Mouse (Mus musculus) spleen, adult 2 months (tissue): ENCODE results near the gene Krt80. TPM values are rescaled to one million over a fixed set of nuclear protein-coding genes. Genes with fewer than 3 reads are reported as not detected.

Experiments
- DNase-seq, 2 experiments: peaks; one replicate each; pipeline versions ENCODE4 v3.0.0 to v3.0.0-alpha.2; 2012 to 2021; ENCODE audit warnings: low spot score in 2 of 2, low read depth in 1 of 2
- H3K27ac ChIP-seq: fragments of 200-500 bp; 2 replicates; pipeline ENCODE4 v1.5.1; 2012; ENCODE audit warnings: low read length, inconsistent platforms; ENCODE audit not compliant: insufficient read depth
- H3K27me3 ChIP-seq: fragments of 200-500 bp; 2 replicates; pipeline ENCODE4 v1.6.1; 2012; ENCODE audit warnings: mild to moderate bottlenecking, moderate library complexity, low read length, inconsistent platforms; ENCODE audit not compliant: control insufficient read depth, insufficient read depth
- H3K36me3 ChIP-seq: fragments of 200-500 bp; 2 replicates; pipeline ENCODE4 v1.6.1; 2012; ENCODE audit warnings: mild to moderate bottlenecking, low read length, inconsistent platforms; ENCODE audit not compliant: control insufficient read depth, insufficient read depth
- H3K4me1 ChIP-seq: fragments of 200-500 bp; 2 replicates; pipeline ENCODE4 v1.6.1; 2011; ENCODE audit warnings: inconsistent platforms; ENCODE audit not compliant: control insufficient read depth, insufficient read depth, insufficient read length
- H3K4me3 ChIP-seq: fragments of 200-500 bp; 2 replicates; pipeline ENCODE4 v1.5.1; 2011; ENCODE audit warnings: mild to moderate bottlenecking, inconsistent platforms; ENCODE audit not compliant: insufficient read depth, insufficient read length; ENCODE audit errors: extremely low read depth
- CTCF ChIP-seq: fragments of 200-500 bp; IDR thresholded peaks from 2 replicates; pipeline ENCODE4 v1.5.1; 2011; ENCODE audit warnings: mild to moderate bottlenecking, inconsistent platforms; ENCODE audit not compliant: insufficient read depth, insufficient read length, insufficient replicate concordance; ENCODE audit errors: extremely low read depth
- POLR2A ChIP-seq: fragments of 200-500 bp; IDR thresholded peaks from 2 replicates; pipeline ENCODE4 v1.6.1; 2011; ENCODE audit warnings: low read depth, low read length, inconsistent platforms
- WGBS: fragments of 180-500 bp; shearing (Covaris S2); methylation state at CpG from one replicate; pipeline ENCODE4 v1.1.7; 2018; 5-methylcytosine and 5-hydroxymethylcytosine counted together
- polyA plus RNA-seq: library from polyadenylated mRNA; depleted of rRNA; stranded (reverse); fragments of >200 nt; gene quantifications from 2 replicates; pipeline ENCODE4 v1.2.3, GENCODE M21; 2012

Gene Krt80
- polyA plus RNA-seq, 1 experiment: 9.9 TPM

GRCm38 (mm10) chr15:101398269-101398668, 28.3 kb upstream of the Krt80 start:
- H3K27me3 ChIP-seq: no peaks in the 10 kb centered on the region
- H3K4me1 ChIP-seq: no peaks in the 10 kb centered on the region
- WGBS: 77% methylated on average over 8 of the region's 8 CpGs
- H3K4me3 ChIP-seq: no peak overlapping the region
- DNase-seq: no peak
- no peaks in the 10 kb centered on the region for H3K36me3 ChIP-seq
- H3K27ac ChIP-seq: no peak overlapping the region
- TF ChIP-seq POLR2A (no peak), CTCF (no peak)

GRCm38 (mm10) chr15:101397683-101398082, 27.7 kb upstream of the Krt80 start:
- WGBS: 90% methylated on average over 2 of the region's 2 CpGs
- Histone ChIP-seq H3K27me3 (no peaks in the 10 kb centered on the region), H3K4me1 (no peaks in the 10 kb centered on the region), H3K36me3 (no peaks in the 10 kb centered on the region), H3K27ac (no peak overlapping the region), H3K4me3 (no peak overlapping the region)
- no peak for DNase-seq
- TF ChIP-seq POLR2A (no peak), CTCF (no peak)

- no peak for TF ChIP-seq POLR2A
- TF ChIP-seq CTCF: no peak
- H3K27me3 ChIP-seq: no peaks in the 10 kb centered on the region
- DNase-seq: no peak
- H3K36me3 ChIP-seq: no peaks in the 10 kb centered on the region
- H3K27ac ChIP-seq: no peak overlapping the region
- H3K4me3 ChIP-seq: no peak overlapping the region
- WGBS: 87% methylated on average over 3 of the region's 3 CpGs
- H3K4me1 ChIP-seq: no peaks in the 10 kb centered on the region
Measured at GRCm38 (mm10) chr15:101396921-101397320, 27.0 kb upstream of the Krt80 start.

GRCm38 (mm10) chr15:101396466-101396865, 26.5 kb upstream of the Krt80 start:
- Histone ChIP-seq H3K27ac (no peak overlapping the region), H3K4me1 (no peaks in the 10 kb centered on the region), H3K36me3 (no peaks in the 10 kb centered on the region), H3K4me3 (no peak overlapping the region), H3K27me3 (no peaks in the 10 kb centered on the region)
- no peak for TF ChIP-seq POLR2A
- no peak for TF ChIP-seq CTCF
- no peak for DNase-seq
- WGBS: 40% methylated on average over 7 of the region's 7 CpGs

GRCm38 (mm10) chr15:101394908-101395307, 24.9 kb upstream of the Krt80 start:
- H3K4me3 ChIP-seq: no peak overlapping the region
- TF ChIP-seq POLR2A (no peak), CTCF (no peak)
- DNase-seq: no peak
- no peaks in the 10 kb centered on the region for H3K36me3 ChIP-seq
- 81% methylated on average over 7 of the region's 7 CpGs for WGBS
- no peak overlapping the region for H3K27ac ChIP-seq
- no peaks in the 10 kb centered on the region for H3K4me1 ChIP-seq
- H3K27me3 ChIP-seq: no peaks in the 10 kb centered on the region

- Histone ChIP-seq H3K4me1 (peaks cover 5% of the 10 kb centered on the region; the same call in 1 of the 2 replicates), H3K36me3 (no peaks in the 10 kb centered on the region), H3K4me3 (no peak overlapping the region), H3K27me3 (no peaks in the 10 kb centered on the region), H3K27ac (no peak overlapping the region)
- no peak for DNase-seq
- no peak for TF ChIP-seq CTCF
- no peak for TF ChIP-seq POLR2A
- 88% methylated on average over 5 of the region's 5 CpGs for WGBS
Measured at GRCm38 (mm10) chr15:101392251-101392650, 22.3 kb upstream of the Krt80 start.

GRCm38 (mm10) chr15:101390203-101390602, 20.2 kb upstream of the Krt80 start:
- H3K4me1 ChIP-seq: peaks cover 5% of the 10 kb centered on the region; the same call in 1 of the 2 replicates
- no peak overlapping the region for H3K4me3 ChIP-seq
- H3K27me3 ChIP-seq: no peaks in the 10 kb centered on the region
- WGBS: 91% methylated on average over 5 of the region's 5 CpGs
- no peak overlapping the region for H3K27ac ChIP-seq
- TF ChIP-seq CTCF (no peak), POLR2A (no peak)
- no peaks in the 10 kb centered on the region for H3K36me3 ChIP-seq
- DNase-seq: no peak
